Mouse (Mus musculus): Measurements from ENCODE around the gene Prr15. TPM values are rescaled to one million over a fixed set of nuclear protein-coding genes. Genes with fewer than 3 reads are reported as not detected.

The Prr15 gene
- total RNA-seq, 2 experiments from 2014 or later: 0.77 TPM; not detected in 1

DNA sequence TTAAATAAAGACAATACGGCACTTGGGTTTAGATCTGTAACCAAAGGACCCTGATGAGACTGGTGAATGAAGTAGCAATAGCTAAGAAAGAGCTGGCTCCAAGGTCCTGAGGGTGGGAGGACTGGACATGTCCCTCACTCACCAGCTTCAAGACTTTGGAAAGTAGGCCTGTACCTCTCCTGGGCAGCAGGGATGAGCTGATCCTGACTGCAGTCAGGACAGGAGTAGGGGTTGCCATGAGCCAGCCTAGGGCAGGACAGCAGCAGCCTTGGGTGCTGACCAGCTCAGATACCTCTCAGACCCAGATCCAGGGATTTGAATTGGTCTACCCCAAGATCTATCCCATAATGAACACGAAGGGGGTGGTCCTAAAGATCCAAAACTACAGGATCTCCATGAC, 53.7 kb downstream of the Prr15 start:
- ATAC-seq (replicated peaks; ENCODE audit: poor library complexity, severe bottlenecking): no peak

Other genes starting within 250 kb of the Prr15 start
- gene Wipf3, start 103.8 kb downstream of the Prr15 start, total RNA-seq (2014; fragmentation: Nextera tagmentation): not detected in 2 replicates
- not detected in 2 replicates for gene Wipf3, start 103.8 kb downstream of the Prr15 start, total RNA-seq (2017)
- not detected in 2 replicates for gene Scrn1, start 240.7 kb downstream of the Prr15 start, total RNA-seq (2014; fragmentation: Nextera tagmentation)
- gene Scrn1, start 240.7 kb downstream of the Prr15 start, total RNA-seq (2017): not detected in 2 replicates